Mouse (Mus musculus): ENCODE measurements around the gene Olfr1133.
"Not testable (repeated sequence)": the region's sequence is repeated elsewhere in the genome, so short reads cannot be mapped to it uniquely, and the experiment has no call there.

Olfr1133 gene

GRCm38 (mm10) chr2:87647274-87647673, at the start of gene Olfr1133:
TSS of gene Olfr1133 (minus strand) at chr2:87647374.
- no peak for DNase-seq (ENCODE audit: low spot score in 2 of 2)

GRCm38 (mm10) chr2:87693847-87694246, 46.7 kb upstream of the Olfr1133 start, which contains the start of gene Olfr1136:
TSS of gene Olfr1136 (minus strand) at chr2:87693947.
- DNase-seq (ENCODE audit: low spot score in 2 of 2) = no peak

DNA sequence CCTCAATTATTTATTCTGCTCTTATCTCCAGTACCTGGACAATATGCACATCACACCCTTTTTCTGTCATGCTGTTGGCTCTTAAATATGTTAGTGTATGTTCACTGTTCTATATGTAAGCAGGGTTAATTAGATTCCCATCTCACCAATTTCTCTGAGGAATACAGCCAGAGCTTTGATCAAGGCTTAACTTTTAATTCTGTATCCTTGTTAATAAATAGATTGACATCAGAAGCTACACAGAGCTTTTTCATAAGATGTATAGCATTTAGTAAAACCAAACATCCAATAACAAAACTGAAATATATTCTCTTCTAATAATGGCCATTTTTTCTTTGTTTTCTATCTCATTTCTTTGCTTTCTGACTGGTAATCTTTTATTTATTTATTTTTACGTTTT, 26.4 kb upstream of the Olfr1133 start, which contains the start of gene Olfr1135:
Gene Olfr1135 (minus strand): TSS at position 101 of the 400 bp plus-strand sequence.
- no peak for DNase-seq (ENCODE audit: low spot score in 2 of 2)

- no peak for DNase-seq (ENCODE audit: low spot score in 2 of 2)
Observed at GRCm38 (mm10) chr2:87658360-87658759, 11.2 kb upstream of the Olfr1133 start, which contains the start of gene Olfr1134. TSS of gene Olfr1134 (minus strand) at chr2:87658460.

GRCm38 (mm10) chr2:87642441-87642840, 4.7 kb downstream of the Olfr1133 start:
- DNase-seq (ENCODE audit: low spot score in 2 of 2) = no peak

DNA sequence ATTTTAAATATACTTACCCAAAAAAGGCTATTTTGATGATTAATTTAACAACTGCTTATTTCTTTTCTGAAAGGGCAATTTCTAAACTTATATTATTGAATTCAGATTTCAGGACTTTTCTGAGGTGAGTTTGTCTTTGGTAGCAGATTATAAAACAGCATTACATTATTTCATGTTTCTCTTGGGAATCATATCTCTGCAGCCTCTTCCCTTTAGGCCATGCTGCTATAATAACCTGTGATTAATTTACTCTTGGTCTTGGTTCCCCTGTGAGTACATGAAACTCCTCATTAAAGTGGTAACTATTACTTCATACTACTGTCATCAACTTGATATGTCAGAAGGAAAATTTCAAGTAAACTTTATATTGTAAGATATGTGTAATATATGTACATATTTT, 9.7 kb downstream of the Olfr1133 start, which contains the start of gene Olfr1132:
Gene Olfr1132 (minus strand): TSS at position 101 of the 400 bp plus-strand sequence.
- no peak for DNase-seq (ENCODE audit: low spot score in 2 of 2)

GRCm38 (mm10) chr2:87626804-87627203, 20.4 kb downstream of the Olfr1133 start, which contains the start of gene Olfr1131:
TSS of gene Olfr1131 (plus strand) at chr2:87627104.
- DNase-seq (ENCODE audit: low spot score in 2 of 2) = no peak

GRCm38 (mm10) chr2:87605912-87606311, 41.3 kb downstream of the Olfr1133 start, which contains the start of gene Olfr1130:
TSS of gene Olfr1130 (plus strand) at chr2:87606212.
- DNase-seq (ENCODE audit: low spot score in 2 of 2) = not testable (repeated sequence)
